Mouse (Mus musculus) brain, embryonic 18.5 days (tissue): ENCODE data around the gene Nav2.
A peak's percentile ranks its signal among the peaks of the same experiment; 100 is the strongest.

Experiments used
- DNase-seq: peaks from one replicate; pipeline ENCODE4 v3.0.0-alpha.2; 2012; ENCODE audit warnings: low read depth, low spot score

Gene Nav2

GRCm38 (mm10) chr7:49553236-49553981 lies 644.9 kb downstream of the Nav2 start:
- no peak for DNase-seq

- no peak for DNase-seq
These were observed 649.7 kb downstream of the Nav2 start for GRCm38 (mm10) chr7:49558240-49558640.

GRCm38 (mm10) chr7:49558895-49559294 lies 650.4 kb downstream of the Nav2 start:
- DNase-seq: no peak

- DNase-seq: no peak
These were observed 651.5 kb downstream of the Nav2 start for GRCm38 (mm10) chr7:49560012-49560411.

GRCm38 (mm10) chr7:49562404-49562803 lies 653.9 kb downstream of the Nav2 start:
- DNase-seq: no peak

GRCm38 (mm10) chr7:49562851-49563250 lies 654.3 kb downstream of the Nav2 start:
- DNase-seq: no peak

GRCm38 (mm10) chr7:49565084-49565483 lies 656.6 kb downstream of the Nav2 start:
- DNase-seq: no peak

- DNase-seq: no peak
These were observed 657.3 kb downstream of the Nav2 start for GRCm38 (mm10) chr7:49565798-49566197.

- DNase-seq: no peak
These were observed 659.0 kb downstream of the Nav2 start for GRCm38 (mm10) chr7:49567346-49568034.

- DNase-seq: no peak
These were observed 661.1 kb downstream of the Nav2 start for GRCm38 (mm10) chr7:49569646-49570045.

- DNase-seq: no peak
These were observed 663.1 kb downstream of the Nav2 start for GRCm38 (mm10) chr7:49571606-49572005.

GRCm38 (mm10) chr7:49575226-49575625 lies 666.7 kb downstream of the Nav2 start:
- no peak for DNase-seq

- DNase-seq: no peak
These were observed 668.6 kb downstream of the Nav2 start for GRCm38 (mm10) chr7:49577096-49577495.

- DNase-seq: no peak
These were observed 673.4 kb downstream of the Nav2 start for GRCm38 (mm10) chr7:49581951-49582350.

- no peak for DNase-seq
These were observed 674.0 kb downstream of the Nav2 start for GRCm38 (mm10) chr7:49582551-49582950.

- no peak for DNase-seq
These were observed 674.7 kb downstream of the Nav2 start for GRCm38 (mm10) chr7:49583176-49583575.

GRCm38 (mm10) chr7:49586530-49587120 lies 678.1 kb downstream of the Nav2 start:
- DNase-seq: no peak

GRCm38 (mm10) chr7:49589635-49590034 lies 681.1 kb downstream of the Nav2 start:
- no peak for DNase-seq

GRCm38 (mm10) chr7:49597776-49598175 lies 689.3 kb downstream of the Nav2 start:
- no peak for DNase-seq

GRCm38 (mm10) chr7:49598225-49598624 lies 689.7 kb downstream of the Nav2 start:
- DNase-seq: no peak

- no peak for DNase-seq
These were observed 691.4 kb downstream of the Nav2 start for GRCm38 (mm10) chr7:49599950-49600349.

GRCm38 (mm10) chr7:49601191-49601975 lies 692.9 kb downstream of the Nav2 start:
- DNase-seq: peak; percentile 30
